Mouse (Mus musculus) lung, postnatal 0 days (tissue): ENCODE results near the gene Cers6. TPM values are rescaled to one million over a fixed set of nuclear protein-coding genes. Genes with fewer than 3 reads are reported as not detected.

Source experiments
- ATAC-seq: fragments of 200-750 bp; cut with Nextera tagmentation; 2 replicates; pipeline ENCODE4 v1.8.0; 2017; ENCODE audit warnings: moderate library complexity
- DNase-seq: peaks from one replicate; pipeline ENCODE4 v3.0.0-alpha.2; 2016; ENCODE audit warnings: low spot score
- H3K27ac ChIP-seq: fragments of 300-500 bp; sonication (generic); 2 replicates; pipeline ENCODE4 v1.5.1; 2014; ENCODE audit warnings: antibody characterized with exemption, mild to moderate bottlenecking, low read length, mixed read lengths
- H3K27me3 ChIP-seq: fragments of 300-500 bp; sonication (generic); replicated peaks from 2 replicates; pipeline ENCODE4 v1.6.1; 2014; ENCODE audit warnings: low read length, mixed read lengths; ENCODE audit not compliant: insufficient read depth
- H3K36me3 ChIP-seq: fragments of 300-500 bp; sonication (generic); 2 replicates; pipeline ENCODE4 v1.6.1; 2014; ENCODE audit warnings: low read length, mixed read lengths; ENCODE audit not compliant: insufficient read depth
- H3K4me1 ChIP-seq: fragments of 300-500 bp; sonication (generic); 2 replicates; pipeline ENCODE4 v1.6.1; 2014; ENCODE audit warnings: antibody characterized with exemption, low read depth, low read length, mixed read lengths; ENCODE audit not compliant: insufficient read depth
- H3K4me2 ChIP-seq: fragments of 300-500 bp; sonication (generic); replicated peaks from 2 replicates; pipeline ENCODE4 v1.6.1; 2014; ENCODE audit warnings: low read depth, mild to moderate bottlenecking, low read length, moderate library complexity, mixed read lengths
- H3K4me3 ChIP-seq: fragments of 300-500 bp; sonication (generic); 2 replicates; pipeline ENCODE4 v1.5.1; 2014; ENCODE audit warnings: low read depth, low read length
- H3K9ac ChIP-seq: fragments of 300-500 bp; sonication (generic); replicated peaks from 2 replicates; pipeline ENCODE4 v1.6.1; 2014; ENCODE audit warnings: low read depth, mild to moderate bottlenecking
- H3K9me3 ChIP-seq: fragments of 300-500 bp; sonication (generic); 2 replicates; pipeline ENCODE4 v1.6.1; 2016; ENCODE audit warnings: low read length, mixed read lengths
- CTCF ChIP-seq: IDR thresholded peaks from 2 replicates; pipeline ENCODE4 v1.5.1; 2016; ENCODE audit warnings: antibody characterized with exemption, mild to moderate bottlenecking
- EP300 ChIP-seq: IDR thresholded peaks from 2 replicates; pipeline ENCODE4 v1.6.1; 2016; ENCODE audit warnings: antibody characterized with exemption, mild to moderate bottlenecking, control low read depth
- WGBS: fragments of 180-500 bp; shearing (Covaris S2); extraction: QIAGEN DNeasy Blood & Tissue Kit; methylation state at CpG from one replicate; pipeline ENCODE4 v1.1.7; 2014; 5-methylcytosine and 5-hydroxymethylcytosine counted together
- polyA plus RNA-seq: library from polyadenylated mRNA; unstranded; fragments of >200 nt; fragmentation: Nextera tagmentation; extraction: Ambion mirVana; gene quantifications from 2 replicates; pipeline ENCODE4 v1.2.1, GENCODE M21; 2015

Cers6 gene
- polyA plus RNA-seq, 1 experiment from 2014 or later = 9.6 TPM

- Histone ChIP-seq H3K27me3 (no peaks in the 10 kb centered on the region), H3K9me3 (no peaks in the 10 kb centered on the region), H3K27ac (peak overlapping the region; percentile 9; the same call in 1 of the 2 replicates), H3K9ac (no peak overlapping the region), H3K4me3 (no peak overlapping the region), H3K36me3 (no peaks in the 10 kb centered on the region), H3K4me2 (no peak overlapping the region), H3K4me1 (0 out of 2 replicates have a peak, but pooled peaks cover 3% of the 10 kb centered on the region)
- peak; percentile 82 for DNase-seq
- ATAC-seq = peak; percentile 69
- WGBS = 47% methylated on average over 3 of the region's 3 CpGs
- no peak for TF ChIP-seq EP300
- TF ChIP-seq CTCF = no peak
These were observed 27.0 kb downstream of the Cers6 start for GRCm38 (mm10) chr2:68888094-68888705.

DNA sequence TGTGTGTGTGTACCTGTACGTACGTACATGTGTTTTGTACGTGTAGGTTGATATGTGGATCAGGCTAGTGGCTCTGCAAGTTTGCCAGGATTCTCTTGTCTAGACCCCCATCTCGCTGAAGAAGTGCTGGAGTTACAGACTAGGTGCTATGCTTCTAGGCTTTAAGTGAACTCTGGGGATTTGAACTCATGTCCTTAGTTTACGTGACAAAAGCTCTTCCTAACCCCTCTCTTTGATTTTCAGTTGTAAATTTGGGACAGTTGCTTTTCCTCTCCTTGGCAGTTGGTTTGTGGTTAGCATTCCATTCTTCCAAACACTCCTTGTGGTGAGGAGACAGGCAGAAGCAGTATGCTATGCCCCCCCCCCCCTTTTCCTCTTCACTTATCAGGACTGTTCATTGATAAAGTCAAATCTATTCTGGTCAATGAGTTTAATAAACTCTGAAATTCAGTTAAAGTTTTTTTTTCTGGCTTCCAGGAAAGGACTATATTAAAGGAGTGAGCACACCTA, 28.5 kb downstream of the Cers6 start:
- 79% methylated on average over 5 of the region's 5 CpGs for WGBS
- TF ChIP-seq CTCF = no peak
- no peak for TF ChIP-seq EP300
- DNase-seq (no peak), ATAC-seq (no peak)
- Histone ChIP-seq H3K4me3 (no peak overlapping the region), H3K4me2 (no peak overlapping the region), H3K27me3 (no peaks in the 10 kb centered on the region), H3K9me3 (no peaks in the 10 kb centered on the region), H3K27ac (no peak overlapping the region), H3K9ac (no peak overlapping the region), H3K36me3 (no peaks in the 10 kb centered on the region), H3K4me1 (0 out of 2 replicates have a peak, but pooled peaks cover under 1% of the 10 kb centered on the region)

DNA sequence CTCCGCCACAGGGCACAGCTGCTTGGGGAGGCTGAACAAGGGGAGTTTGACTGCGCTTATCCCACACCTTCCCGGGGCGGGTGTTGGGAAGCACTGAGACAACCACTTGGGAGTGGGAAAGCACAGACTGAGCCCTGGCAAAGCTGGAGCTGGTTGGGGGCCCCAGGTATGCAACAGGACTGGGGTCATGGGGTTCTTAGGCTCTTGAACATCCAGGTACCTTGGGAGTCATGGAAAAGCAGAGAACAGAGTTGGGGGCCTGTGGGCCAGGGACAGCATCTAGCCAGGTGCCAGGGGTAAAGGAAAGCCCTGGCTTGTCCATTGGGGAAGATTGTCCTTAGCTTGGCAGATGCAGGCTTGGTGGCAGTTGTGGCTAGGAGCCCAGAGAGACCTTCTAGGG, 31.2 kb downstream of the Cers6 start:
- Histone ChIP-seq H3K27ac (no peak overlapping the region), H3K9ac (no peak overlapping the region), H3K4me3 (no peak overlapping the region), H3K36me3 (no peaks in the 10 kb centered on the region), H3K27me3 (no peaks in the 10 kb centered on the region), H3K9me3 (no peaks in the 10 kb centered on the region), H3K4me2 (no peak overlapping the region), H3K4me1 (no peaks in the 10 kb centered on the region)
- ATAC-seq (no peak), DNase-seq (no peak)
- no peak for TF ChIP-seq CTCF
- no peak for TF ChIP-seq EP300
- 94% methylated on average over 4 of the region's 4 CpGs for WGBS

GRCm38 (mm10) chr2:68895044-68895764, 34.0 kb downstream of the Cers6 start:
- Histone ChIP-seq H3K4me2 (no peak overlapping the region), H3K36me3 (no peaks in the 10 kb centered on the region), H3K9me3 (no peaks in the 10 kb centered on the region), H3K27ac (no peak overlapping the region), H3K27me3 (no peaks in the 10 kb centered on the region), H3K4me1 (no peaks in the 10 kb centered on the region), H3K4me3 (no peak overlapping the region), H3K9ac (no peak overlapping the region)
- WGBS = 82% methylated on average over 10 of the region's 10 CpGs
- DNase-seq (no peak), ATAC-seq (no peak)
- TF ChIP-seq EP300 = no peak
- TF ChIP-seq CTCF = no peak

DNA sequence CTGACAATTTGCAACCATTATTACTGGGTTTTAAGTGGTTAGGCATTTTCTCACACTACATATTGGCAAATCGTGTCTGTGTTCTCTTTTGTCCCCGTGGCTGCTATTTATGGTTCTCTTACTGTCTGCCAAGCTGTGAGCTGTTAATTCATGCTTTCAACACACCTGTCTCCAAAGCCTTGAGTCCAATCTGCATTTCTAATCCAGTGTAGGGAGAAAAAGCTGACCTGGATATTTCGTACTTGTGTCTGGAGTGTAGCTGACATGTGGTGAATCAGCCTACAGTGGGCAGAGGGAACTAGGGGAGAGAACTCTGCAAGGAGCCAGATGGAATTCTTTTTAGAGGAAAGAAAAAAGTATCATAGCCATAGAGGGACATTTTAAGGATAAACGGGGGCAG, 35.0 kb downstream of the Cers6 start:
- Histone ChIP-seq H3K27me3 (no peaks in the 10 kb centered on the region), H3K27ac (no peak overlapping the region), H3K4me3 (no peak overlapping the region), H3K9ac (no peak overlapping the region), H3K9me3 (no peaks in the 10 kb centered on the region), H3K4me2 (no peak overlapping the region), H3K4me1 (peaks cover 4% of the 10 kb centered on the region; the same call in 1 of the 2 replicates), H3K36me3 (no peaks in the 10 kb centered on the region)
- DNase-seq (no peak), ATAC-seq (no peak)
- WGBS = 62% methylated on average over 4 of the region's 4 CpGs
- TF ChIP-seq CTCF = no peak
- TF ChIP-seq EP300 = no peak

- Histone ChIP-seq H3K4me2 (no peak overlapping the region), H3K27ac (no peak overlapping the region), H3K9me3 (no peaks in the 10 kb centered on the region), H3K4me3 (no peak overlapping the region), H3K4me1 (peaks cover 4% of the 10 kb centered on the region; the same call in 1 of the 2 replicates), H3K9ac (no peak overlapping the region), H3K36me3 (no peaks in the 10 kb centered on the region), H3K27me3 (no peaks in the 10 kb centered on the region)
- ATAC-seq (no peak), DNase-seq (no peak)
- TF ChIP-seq CTCF = no peak
- TF ChIP-seq EP300 = no peak
- 61% methylated on average over 7 of the region's 7 CpGs for WGBS
These were observed 38.7 kb downstream of the Cers6 start for GRCm38 (mm10) chr2:68899770-68900521.
